Mouse (Mus musculus) lung, postnatal 0 days (tissue): Measurements from ENCODE around the gene Kbtbd3.

Experiments
- CTCF ChIP-seq: IDR thresholded peaks from 2 replicates; pipeline ENCODE4 v1.5.1; 2016; ENCODE audit warnings: antibody characterized with exemption, mild to moderate bottlenecking
- EP300 ChIP-seq: IDR thresholded peaks from 2 replicates; pipeline ENCODE4 v1.6.1; 2016; ENCODE audit warnings: antibody characterized with exemption, mild to moderate bottlenecking, control low read depth

DNA sequence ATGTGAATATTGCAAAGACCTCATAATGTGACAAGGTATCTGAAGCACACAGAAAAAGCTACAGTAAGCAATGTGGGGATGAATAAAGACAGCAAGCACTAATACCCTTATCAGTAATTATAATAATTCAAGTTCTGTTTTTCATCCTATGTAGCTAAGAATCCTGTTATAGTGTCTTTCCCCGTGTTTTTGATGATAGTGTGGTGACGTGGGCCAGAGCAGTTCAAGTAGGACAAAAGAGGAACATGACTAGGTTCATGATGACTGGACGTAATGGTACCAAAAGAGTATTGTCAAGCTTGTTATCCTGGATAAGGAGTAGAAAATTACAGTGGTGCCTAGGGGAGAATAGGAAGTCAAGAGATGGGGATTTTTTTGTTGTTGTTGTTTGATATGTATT is 1.1 kb downstream of the Kbtbd3 start:
- TF ChIP-seq EP300 (no peak), CTCF (no peak)
